Mouse (Mus musculus): ENCODE data around the gene Chrna7. TPM values are rescaled to one million over a fixed set of nuclear protein-coding genes. Genes with fewer than 3 reads are reported as not detected.

Chrna7 gene
- not detected in 2 replicates for polyA plus RNA-seq (2012; ENCODE audit: insufficient read depth, insufficient read length, missing spikeins)

DNA sequence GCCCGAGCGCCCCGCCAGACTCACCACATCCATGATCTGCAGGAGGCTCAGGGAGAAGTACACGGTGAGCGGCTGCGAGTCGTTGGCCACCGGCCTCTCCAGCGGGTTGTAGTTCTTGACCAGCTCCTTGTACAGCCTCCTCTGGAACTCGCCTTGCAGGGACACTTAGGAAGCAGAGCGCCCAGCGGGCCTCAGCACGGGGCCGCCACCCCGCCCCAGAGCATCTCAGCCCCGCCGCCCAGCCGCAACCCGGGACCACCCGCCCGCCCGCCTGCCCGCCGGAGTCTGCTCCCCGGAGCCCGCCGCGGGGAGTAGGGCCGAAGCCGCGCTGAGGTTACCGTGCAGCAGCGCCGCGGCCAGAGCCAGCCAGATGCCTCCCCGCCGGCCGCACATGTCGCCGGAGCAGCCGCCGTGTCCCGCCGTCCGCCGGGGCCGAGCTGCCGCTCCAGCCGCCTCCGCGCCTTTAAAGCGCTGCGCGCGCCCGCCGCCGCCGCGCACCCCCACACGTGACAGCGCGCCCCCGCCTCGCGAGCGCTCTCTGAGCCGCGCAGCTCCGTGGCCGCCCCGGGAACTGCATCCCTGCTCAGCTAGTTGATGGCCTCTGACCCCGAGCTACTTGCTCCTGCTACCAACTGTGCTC lies at the start of gene Chrna7:
TSS of gene Chrna7 (minus strand) at position 486 of the 640 bp plus-strand sequence.
- Histone ChIP-seq H3K4me3 (ENCODE audit: insufficient read depth, low read depth, low read length) (peak within 1 kb of the TSS; percentile 34; the same call in 1 of the 2 replicates), H3K4me1 (ENCODE audit: control insufficient read depth, insufficient read depth, insufficient read length, low read length) (no peaks in the 10 kb centered on the region), H3K27ac (replicated peaks; ENCODE audit: low read depth, low read length) (no peak within 1 kb of the TSS)

DNA sequence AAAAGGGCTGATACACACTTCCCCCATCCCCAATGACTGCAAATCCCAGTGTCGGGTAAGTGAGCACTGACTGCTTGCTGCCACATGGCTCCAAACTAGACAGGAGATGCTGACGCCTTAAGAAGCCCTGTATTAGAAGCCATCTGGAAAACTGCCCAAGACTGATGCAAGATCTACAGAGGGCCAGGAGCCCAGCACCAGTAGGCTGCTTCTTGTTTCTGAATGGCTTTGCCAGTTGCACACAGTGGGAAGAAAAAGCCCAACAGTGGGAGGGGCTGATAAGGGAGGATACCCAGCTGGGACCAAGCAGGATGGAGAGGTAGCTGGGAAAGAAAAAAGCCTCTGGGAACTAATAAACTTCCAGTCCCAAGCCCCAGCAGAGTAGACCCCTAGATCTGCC lies 37.0 kb upstream of the Chrna7 start:
- H3K27ac ChIP-seq (replicated peaks; ENCODE audit: low read depth, low read length) = no peak overlapping the region
- H3K4me1 ChIP-seq (ENCODE audit: control insufficient read depth, insufficient read depth, insufficient read length, low read length) = no peaks in the 10 kb centered on the region
- no peak overlapping the region for H3K4me3 ChIP-seq (ENCODE audit: insufficient read depth, low read depth, low read length)

DNA sequence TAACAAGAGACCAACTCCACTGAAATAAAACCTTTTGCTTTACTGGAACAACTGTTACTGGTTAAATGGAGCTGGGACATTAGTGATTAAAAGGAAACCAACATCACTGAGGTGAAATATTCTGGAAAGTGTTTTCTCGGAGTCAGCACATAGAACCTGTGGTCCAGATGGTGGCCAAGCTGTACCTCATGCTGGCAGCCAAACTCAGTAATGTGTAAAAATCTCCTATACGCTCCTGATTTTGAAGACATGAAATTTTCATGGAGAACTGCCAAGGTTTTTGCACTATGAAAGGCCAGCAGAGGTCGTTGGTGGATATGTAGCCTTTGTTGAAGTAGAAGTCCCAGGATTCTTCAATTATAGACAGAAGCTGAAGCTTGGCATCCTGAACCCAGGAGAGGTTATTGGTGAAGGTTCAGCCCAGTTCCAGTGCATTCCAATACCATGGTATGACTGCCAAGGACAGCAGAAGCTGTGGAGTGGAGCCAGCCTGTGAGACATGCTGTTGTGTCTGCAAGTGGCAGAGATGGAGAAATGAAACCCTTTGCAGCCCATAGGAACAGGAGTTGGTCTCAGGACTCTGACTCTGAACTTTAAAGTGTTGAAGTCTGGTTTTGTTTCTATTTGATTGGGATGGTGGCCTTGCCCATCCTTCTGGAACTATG lies 25.6 kb upstream of the Chrna7 start:
- no peaks in the 10 kb centered on the region for H3K4me1 ChIP-seq (ENCODE audit: control insufficient read depth, insufficient read depth, insufficient read length, low read length)
- no peak overlapping the region for H3K4me3 ChIP-seq (ENCODE audit: insufficient read depth, low read depth, low read length)
- no peak overlapping the region for H3K27ac ChIP-seq (replicated peaks; ENCODE audit: low read depth, low read length)

DNA sequence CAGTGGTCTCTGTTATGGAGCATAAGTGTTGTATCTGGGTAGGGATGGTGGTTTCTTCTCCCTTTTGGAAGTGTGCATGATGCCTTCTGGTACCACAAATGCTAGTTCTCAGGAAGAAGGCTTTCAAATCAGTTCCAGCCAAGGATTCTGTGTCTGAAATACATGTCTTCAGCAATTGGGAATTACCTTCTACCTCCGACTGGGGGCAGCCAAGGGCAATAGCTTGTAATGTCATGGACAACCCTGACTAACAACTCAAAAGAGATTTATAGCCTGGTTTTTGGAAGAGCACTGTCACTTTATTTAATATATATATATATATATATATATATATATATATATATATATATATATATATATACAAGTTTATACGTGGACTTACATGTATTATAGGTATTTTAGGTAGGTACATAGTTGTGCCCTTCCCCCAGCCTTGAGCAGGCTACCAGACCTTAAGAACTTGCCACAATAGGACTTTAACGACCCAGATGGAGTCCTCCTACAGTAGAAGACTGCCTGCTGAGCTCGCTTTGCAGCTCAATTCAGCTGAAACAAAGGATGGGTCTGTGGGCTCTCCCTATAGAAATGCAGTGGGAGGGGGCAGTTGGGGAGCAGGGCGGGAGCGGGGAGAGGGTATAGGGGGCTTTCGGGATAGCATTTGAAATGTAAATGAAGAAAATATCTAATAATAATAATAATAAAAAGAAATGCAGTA lies 12.9 kb upstream of the Chrna7 start:
- Histone ChIP-seq H3K4me1 (ENCODE audit: control insufficient read depth, insufficient read depth, insufficient read length, low read length) (no peaks in the 10 kb centered on the region), H3K27ac (replicated peaks; ENCODE audit: low read depth, low read length) (no peak overlapping the region), H3K4me3 (ENCODE audit: insufficient read depth, low read depth, low read length) (no peak overlapping the region)

DNA sequence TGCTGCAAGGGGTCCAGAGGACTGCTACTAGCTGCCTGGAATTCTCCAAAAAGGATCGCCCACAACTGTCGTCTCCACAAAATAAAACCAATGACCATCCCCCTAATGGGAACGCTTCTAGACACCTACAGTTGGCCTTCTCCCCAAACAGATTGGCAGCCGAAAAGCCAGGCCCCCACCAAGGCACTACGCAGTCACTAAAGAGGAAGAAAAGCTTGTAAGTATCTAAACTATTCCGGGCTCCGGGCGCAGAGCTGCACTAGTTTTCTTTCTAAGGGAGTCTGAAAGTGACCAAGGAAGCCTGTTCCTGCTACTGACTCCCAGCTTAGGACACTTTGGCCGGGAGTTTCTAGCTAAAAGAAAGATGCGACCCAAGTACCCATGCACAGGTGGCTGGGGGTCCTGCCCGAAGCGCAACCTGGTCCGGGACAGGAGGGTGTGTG lies 707 bp downstream of the Chrna7 start:
- Histone ChIP-seq H3K27ac (replicated peaks; ENCODE audit: low read depth, low read length) (no peak overlapping the region), H3K4me3 (ENCODE audit: insufficient read depth, low read depth, low read length) (no peak overlapping the region; the same call in 1 of the 2 replicates), H3K4me1 (ENCODE audit: control insufficient read depth, insufficient read depth, insufficient read length, low read length) (no peaks in the 10 kb centered on the region)

DNA sequence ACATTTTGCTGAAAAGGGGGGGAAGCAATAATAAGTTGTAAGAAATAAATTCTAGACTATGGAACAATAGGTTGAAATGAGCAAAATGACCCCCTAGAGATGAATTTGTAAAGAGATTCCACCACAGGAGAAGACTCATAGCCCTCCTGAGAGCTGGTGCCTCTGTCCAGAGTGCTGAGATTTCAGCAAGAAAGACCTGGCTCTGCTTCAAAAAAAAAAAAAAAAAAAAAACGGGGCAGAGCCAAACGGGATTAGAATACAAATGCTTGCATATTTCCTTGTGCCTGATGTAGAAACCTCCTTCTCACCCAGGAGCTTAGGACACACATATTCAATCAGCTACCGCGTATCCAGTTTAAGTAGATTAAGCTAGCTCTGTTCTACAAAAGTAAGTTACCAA lies 2.9 kb downstream of the Chrna7 start:
- Histone ChIP-seq H3K27ac (replicated peaks; ENCODE audit: low read depth, low read length) (no peak overlapping the region), H3K4me3 (ENCODE audit: insufficient read depth, low read depth, low read length) (no peak overlapping the region), H3K4me1 (ENCODE audit: control insufficient read depth, insufficient read depth, insufficient read length, low read length) (no peaks in the 10 kb centered on the region)

DNA sequence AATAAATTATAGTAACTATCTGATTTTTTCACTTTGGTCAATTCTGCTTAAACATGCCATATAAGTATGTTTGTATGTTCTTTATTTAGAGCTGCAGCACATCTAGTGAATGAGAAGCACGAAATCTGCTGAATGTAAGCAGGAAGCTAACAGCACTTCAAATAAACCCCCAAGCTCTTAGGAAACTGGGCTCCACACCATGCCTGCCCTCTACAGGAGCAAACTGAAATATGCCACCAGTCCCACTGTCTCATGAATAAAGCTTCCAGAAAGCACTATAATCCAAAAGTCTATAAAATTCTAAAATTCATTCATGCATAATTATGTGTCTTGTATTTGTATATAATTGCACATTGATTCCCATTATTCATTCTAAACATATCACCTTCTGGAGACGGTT lies 5.2 kb downstream of the Chrna7 start:
- Histone ChIP-seq H3K4me1 (ENCODE audit: control insufficient read depth, insufficient read depth, insufficient read length, low read length) (no peaks in the 10 kb centered on the region), H3K4me3 (ENCODE audit: insufficient read depth, low read depth, low read length) (no peak overlapping the region), H3K27ac (replicated peaks; ENCODE audit: low read depth, low read length) (no peak overlapping the region)

DNA sequence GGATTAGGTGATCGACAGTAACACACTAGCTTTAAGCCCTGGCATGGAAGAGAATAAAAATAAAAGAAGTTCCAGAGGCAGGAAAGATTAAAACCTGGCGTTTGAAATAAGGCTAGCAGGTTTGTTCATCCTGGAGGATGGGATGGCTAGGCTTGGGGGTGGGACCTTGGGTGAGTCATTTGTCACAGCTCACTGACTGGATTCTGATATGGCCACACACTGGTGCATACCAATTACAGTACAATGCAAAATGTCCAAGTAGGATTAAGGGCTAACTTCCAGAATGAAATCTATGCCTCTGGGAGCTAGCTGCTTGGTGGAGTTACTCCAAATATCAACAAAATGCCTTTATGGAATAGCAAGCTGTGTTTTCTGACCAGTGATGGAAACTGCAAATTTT lies 16.8 kb downstream of the Chrna7 start:
- no peak overlapping the region for H3K27ac ChIP-seq (replicated peaks; ENCODE audit: low read depth, low read length)
- H3K4me1 ChIP-seq (ENCODE audit: control insufficient read depth, insufficient read depth, insufficient read length, low read length) = no peaks in the 10 kb centered on the region
- no peak overlapping the region for H3K4me3 ChIP-seq (ENCODE audit: insufficient read depth, low read depth, low read length)

DNA sequence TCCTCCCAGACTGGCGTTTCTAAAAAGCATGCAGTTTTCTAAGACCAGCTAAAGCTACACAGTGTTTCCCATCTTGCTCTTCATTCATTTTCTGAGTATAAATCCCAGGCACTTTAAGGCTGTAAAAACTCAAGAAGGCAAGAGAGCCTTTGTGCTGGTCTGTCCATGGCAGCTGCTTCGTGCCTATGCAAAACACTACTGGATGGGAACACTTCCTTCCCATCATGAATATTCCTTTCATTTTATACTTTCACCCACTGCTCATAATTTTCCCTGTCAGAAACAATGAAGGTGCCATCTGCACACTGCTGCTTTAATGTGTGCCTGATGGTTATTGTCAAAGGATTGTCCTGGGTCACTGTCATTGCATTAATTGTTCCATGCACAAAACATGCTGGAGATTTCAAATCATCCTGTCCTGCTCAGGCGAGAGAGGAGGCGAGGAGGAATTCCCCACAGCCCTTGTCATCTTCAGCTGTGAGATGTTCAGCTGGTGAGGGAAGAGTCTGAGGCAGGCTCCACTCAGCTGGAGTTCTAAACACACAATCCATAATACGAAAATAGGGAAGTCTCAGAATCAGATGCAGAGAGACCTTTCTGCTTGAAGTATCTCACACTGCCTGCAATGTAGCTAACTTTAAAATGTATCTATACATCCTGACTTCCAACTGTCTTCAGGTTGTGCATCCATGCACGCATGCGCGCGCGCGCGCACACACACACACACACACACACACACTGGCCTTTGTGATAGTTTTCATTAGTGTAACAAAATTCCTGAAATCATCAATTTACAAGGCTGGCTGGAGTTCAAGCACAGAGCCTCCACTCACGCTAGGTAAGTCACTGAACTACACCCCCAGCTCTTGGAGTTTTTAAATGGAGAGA lies 22.5 kb downstream of the Chrna7 start:
- Histone ChIP-seq H3K4me3 (ENCODE audit: insufficient read depth, low read depth, low read length) (no peak overlapping the region), H3K27ac (replicated peaks; ENCODE audit: low read depth, low read length) (no peak overlapping the region)

DNA sequence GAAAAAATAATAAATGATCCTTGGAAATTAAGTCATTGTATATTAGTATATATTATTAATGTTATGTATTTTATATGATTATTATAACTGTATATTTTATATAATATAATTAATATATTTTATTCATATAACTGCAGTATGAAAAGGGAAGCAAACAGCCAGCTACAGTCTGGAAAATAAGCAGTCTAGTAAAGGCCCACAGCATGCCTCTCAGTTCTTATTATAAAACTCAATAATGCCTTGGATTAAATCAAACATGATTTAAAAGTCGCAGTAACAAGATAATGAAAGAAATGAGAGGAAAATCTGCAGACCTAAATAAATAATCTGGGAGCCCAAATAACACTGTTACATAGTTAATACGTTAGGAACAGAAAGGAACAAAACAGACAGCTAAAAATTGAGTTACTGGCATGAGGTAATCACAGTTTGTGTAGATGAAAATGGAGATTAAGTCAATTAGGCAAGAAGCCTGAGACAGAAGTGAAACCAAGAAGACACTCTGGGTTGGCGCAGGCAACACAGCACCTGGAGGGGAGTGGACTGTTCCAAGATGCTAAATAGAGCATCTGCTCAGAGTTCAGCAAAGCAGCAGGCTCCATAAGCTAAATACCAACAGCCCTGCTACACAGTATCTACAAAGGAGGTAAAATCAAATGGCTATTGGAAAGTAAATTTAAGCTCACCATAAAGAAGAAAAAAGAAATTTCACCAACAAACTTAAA lies 42.1 kb downstream of the Chrna7 start:
- H3K4me3 ChIP-seq (ENCODE audit: insufficient read depth, low read depth, low read length) = no peak overlapping the region
- no peak overlapping the region for H3K27ac ChIP-seq (replicated peaks; ENCODE audit: low read depth, low read length)
- no peaks in the 10 kb centered on the region for H3K4me1 ChIP-seq (ENCODE audit: control insufficient read depth, insufficient read depth, insufficient read length, low read length)

More for the DNA sequence above, 22.5 kb downstream of the Chrna7 start:
- no peaks in the 10 kb centered on the region for H3K4me1 ChIP-seq (ENCODE audit: control insufficient read depth, insufficient read depth, insufficient read length, low read length)

DNA sequence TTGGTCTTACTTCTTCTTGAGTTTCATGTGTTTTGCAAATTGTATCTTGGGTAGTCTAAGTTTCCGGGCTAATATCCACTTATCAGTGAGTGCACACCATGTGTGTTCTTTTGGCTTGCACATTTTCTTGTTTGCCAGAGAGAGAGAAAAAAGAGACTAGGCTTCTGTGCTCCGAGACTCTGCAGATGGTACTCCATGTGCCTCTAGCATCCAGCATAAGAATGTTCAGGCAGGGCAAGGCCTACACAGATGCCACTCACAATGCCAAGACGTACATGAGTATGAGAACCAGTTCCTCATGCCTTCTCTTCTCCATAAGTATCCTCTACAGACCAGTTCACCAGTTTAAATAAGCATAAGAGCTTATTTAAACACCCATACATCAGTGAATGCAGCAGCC lies 47.8 kb downstream of the Chrna7 start:
- no peak overlapping the region for H3K4me3 ChIP-seq (ENCODE audit: insufficient read depth, low read depth, low read length)
- H3K4me1 ChIP-seq (ENCODE audit: control insufficient read depth, insufficient read depth, insufficient read length, low read length) = no peaks in the 10 kb centered on the region
- no peak overlapping the region for H3K27ac ChIP-seq (replicated peaks; ENCODE audit: low read depth, low read length)

DNA sequence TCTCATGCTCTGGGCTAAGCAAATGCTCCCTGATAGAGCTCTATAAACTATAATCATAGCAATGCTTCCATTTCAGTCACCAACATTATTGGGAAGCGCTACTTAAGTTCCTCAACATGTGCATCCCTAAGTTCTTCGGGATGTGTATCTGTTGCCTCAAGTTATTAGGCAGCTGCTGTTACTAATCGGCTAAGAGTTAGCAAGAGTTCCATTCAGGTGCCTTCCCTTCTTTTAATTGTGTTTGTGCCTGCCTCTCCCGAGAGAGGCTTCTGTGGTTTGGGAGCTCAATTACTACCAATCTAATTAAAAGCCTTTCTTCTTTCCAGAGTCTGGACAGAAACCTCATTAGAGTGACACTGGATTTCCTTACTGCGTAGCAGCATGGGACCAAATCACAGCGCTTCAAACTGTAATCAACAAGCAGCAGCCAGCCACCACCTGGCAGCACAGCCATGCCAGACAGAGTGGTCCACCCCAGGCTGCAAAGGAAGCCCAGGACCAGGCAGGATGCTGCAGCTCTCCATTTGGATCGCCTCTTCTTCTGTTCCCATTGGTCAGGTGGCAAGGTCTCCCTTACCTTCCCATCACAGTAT lies 50.0 kb downstream of the Chrna7 start:
- Histone ChIP-seq H3K4me3 (ENCODE audit: insufficient read depth, low read depth, low read length) (no peak overlapping the region), H3K27ac (replicated peaks; ENCODE audit: low read depth, low read length) (no peak overlapping the region), H3K4me1 (ENCODE audit: control insufficient read depth, insufficient read depth, insufficient read length, low read length) (no peaks in the 10 kb centered on the region)

DNA sequence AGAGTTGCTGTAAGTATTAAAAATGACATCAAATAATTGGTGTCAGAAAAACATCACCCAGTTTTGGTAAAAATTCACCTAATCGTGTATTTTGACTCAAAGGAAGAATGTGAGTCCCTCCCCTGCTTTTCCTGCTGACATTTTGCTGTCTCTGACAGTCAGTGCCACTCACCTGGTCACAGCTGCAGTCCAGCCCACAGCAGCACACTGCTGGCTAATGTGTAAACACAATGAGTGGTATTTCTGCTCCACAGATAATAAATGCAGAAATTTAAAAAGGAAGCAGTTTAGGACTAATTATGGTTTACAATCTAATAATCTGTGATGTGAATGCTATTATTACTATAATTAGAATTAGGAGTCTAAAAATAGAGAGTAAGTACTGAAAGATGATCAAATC lies 59.1 kb downstream of the Chrna7 start:
- no peak overlapping the region for H3K27ac ChIP-seq (replicated peaks; ENCODE audit: low read depth, low read length)
- no peak overlapping the region for H3K4me3 ChIP-seq (ENCODE audit: insufficient read depth, low read depth, low read length)
- H3K4me1 ChIP-seq (ENCODE audit: control insufficient read depth, insufficient read depth, insufficient read length, low read length) = no peaks in the 10 kb centered on the region

DNA sequence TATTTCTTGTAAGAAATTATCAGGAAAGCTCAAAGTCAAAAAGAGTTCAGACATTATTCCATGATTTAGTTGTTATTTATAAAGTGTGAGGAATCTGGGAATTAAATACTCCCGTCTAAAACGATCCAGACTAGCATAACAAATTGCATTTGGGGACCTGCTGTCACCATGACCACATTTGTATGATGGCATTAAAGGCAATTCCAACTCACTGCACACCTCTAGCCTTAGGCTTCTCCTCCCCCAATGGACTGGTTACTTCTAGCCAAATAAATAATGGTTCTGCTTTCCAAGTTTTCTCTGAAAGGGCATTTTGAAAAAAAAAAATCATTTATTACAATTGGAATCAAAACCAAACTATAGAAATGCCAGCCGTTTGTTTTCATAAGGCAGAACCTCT lies 63.6 kb downstream of the Chrna7 start:
- Histone ChIP-seq H3K4me3 (ENCODE audit: insufficient read depth, low read depth, low read length) (no peak overlapping the region), H3K27ac (replicated peaks; ENCODE audit: low read depth, low read length) (no peak overlapping the region), H3K4me1 (ENCODE audit: control insufficient read depth, insufficient read depth, insufficient read length, low read length) (no peaks in the 10 kb centered on the region)

All from brown adipose tissue, adult 24 weeks (tissue).